Mouse (Mus musculus) adrenal gland, postnatal 0 days (tissue): ENCODE measurements around the gene D5Ertd579e. TPM values are rescaled to one million over a fixed set of nuclear protein-coding genes. Genes with fewer than 3 reads are reported as not detected.

ENCODE experiments used
- polyA plus RNA-seq: library from polyadenylated mRNA; unstranded; fragments of >200 nt; fragmentation: Nextera tagmentation; extraction: Ambion mirVana; gene quantifications from 2 replicates; pipeline ENCODE4 v1.2.1, GENCODE M21; 2015

Gene D5Ertd579e
- 12.2 and 18.0 TPM in 2 replicates for polyA plus RNA-seq

GRCm38 (mm10) chr5:36695461-36696231 is at the start of gene D5Ertd579e:
Gene D5Ertd579e (minus strand): TSS chr5:36696024.

GRCm38 (mm10) chr5:36593176-36593575 is 102.6 kb downstream of the D5Ertd579e start, which contains the start of gene Tbc1d14:
Gene Tbc1d14 (minus strand): TSS chr5:36593276.

Other genes with a start within 250 kb of the D5Ertd579e start
- gene Grpel1, start 231.0 kb downstream of the D5Ertd579e start, polyA plus RNA-seq = 87.7 and 103 TPM in 2 replicates
- gene Tada2b, start 211.7 kb downstream of the D5Ertd579e start, polyA plus RNA-seq = 1.2 and 1.5 TPM in 2 replicates
- 0.19 and 0.43 TPM in 2 replicates for gene Ccdc96, start 211.4 kb downstream of the D5Ertd579e start, polyA plus RNA-seq
- gene Tbc1d14, start 102.7 kb downstream of the D5Ertd579e start, polyA plus RNA-seq = 19.2 and 23.5 TPM in 2 replicates
- 44.6 and 47.5 TPM in 2 replicates for gene Bloc1s4, start 52.6 kb upstream of the D5Ertd579e start, polyA plus RNA-seq
- gene Mrfap1, start 100.7 kb upstream of the D5Ertd579e start, polyA plus RNA-seq = 380 and 513 TPM in 2 replicates
- gene Man2b2, start 134.6 kb upstream of the D5Ertd579e start, polyA plus RNA-seq = 21.6 and 39.3 TPM in 2 replicates
- gene Ppp2r2c, start 172.5 kb upstream of the D5Ertd579e start, polyA plus RNA-seq = 4.7 and 9.4 TPM in 2 replicates